Mouse (Mus musculus): ENCODE results near the gene Suclg1. TPM values are rescaled to one million over a fixed set of nuclear protein-coding genes. Genes with fewer than 3 reads are reported as not detected.

The Suclg1 gene
- 163 and 179 TPM in 2 replicates for polyA plus RNA-seq (2014; fragmentation: Nextera tagmentation; extraction: Ambion mirVana)

- peak; percentile 94 for DNase-seq (ENCODE audit: low spot score)
- Histone ChIP-seq H3K4me2 (ENCODE audit: low read length) (peak within 1 kb of the TSS; percentile 69), H3K4me3 (ENCODE audit: low read depth, low read length) (peak within 1 kb of the TSS; percentile 83), H3K27ac (ENCODE audit: low read depth, low read length) (peak within 1 kb of the TSS; percentile 72), H3K27me3 (replicated peaks; ENCODE audit: control insufficient read depth, insufficient read depth, low read length) (no peaks in the 10 kb centered on the region), H3K4me1 (ENCODE audit: control insufficient read depth, insufficient read depth, low read length) (peaks cover 10% of the 10 kb centered on the region), H3K9me3 (replicated peaks; ENCODE audit: control insufficient read depth, low read length) (no peaks in the 10 kb centered on the region), H3K9ac (ENCODE audit: low read length) (peak within 1 kb of the TSS; percentile 95), H3K36me3 (ENCODE audit: control insufficient read depth, insufficient read depth, low read length) (no peaks in the 10 kb centered on the region)
- WGBS = under 1% methylated on average over 56 of the region's 58 CpGs
- peak; percentile 96 for ATAC-seq
Measured at GRCm38 (mm10) chr6:73248237-73249048, at the start of gene Suclg1. Gene Suclg1 (plus strand): TSS chr6:73248382.

- H3K9me3 ChIP-seq (replicated peaks; ENCODE audit: control insufficient read depth, low read length) = no peaks in the 10 kb centered on the region
- ATAC-seq (no peak), DNase-seq (ENCODE audit: low spot score) (no peak)
- no peaks in the 10 kb centered on the region for H3K4me1 ChIP-seq (ENCODE audit: control insufficient read depth, insufficient read depth, low read length)
- no peaks in the 10 kb centered on the region for H3K27me3 ChIP-seq (replicated peaks; ENCODE audit: control insufficient read depth, insufficient read depth, low read length)
- no peak overlapping the region for H3K9ac ChIP-seq (ENCODE audit: low read length)
- WGBS = 77% methylated on average over 2 of the region's 2 CpGs
- H3K4me2 ChIP-seq (ENCODE audit: low read length) = no peak overlapping the region
- no peak overlapping the region for H3K27ac ChIP-seq (ENCODE audit: low read depth, low read length)
- H3K4me3 ChIP-seq (ENCODE audit: low read depth, low read length) = no peak overlapping the region
- H3K36me3 ChIP-seq (ENCODE audit: control insufficient read depth, insufficient read depth, low read length) = no peaks in the 10 kb centered on the region
Measured at GRCm38 (mm10) chr6:73203724-73204123, 44.5 kb upstream of the Suclg1 start.

- Histone ChIP-seq H3K9ac (ENCODE audit: low read length) (no peak overlapping the region), H3K4me1 (ENCODE audit: control insufficient read depth, insufficient read depth, low read length) (no peaks in the 10 kb centered on the region), H3K9me3 (replicated peaks; ENCODE audit: control insufficient read depth, low read length) (no peaks in the 10 kb centered on the region), H3K27ac (ENCODE audit: low read depth, low read length) (no peak overlapping the region), H3K36me3 (ENCODE audit: control insufficient read depth, insufficient read depth, low read length) (no peaks in the 10 kb centered on the region), H3K4me3 (ENCODE audit: low read depth, low read length) (no peak overlapping the region), H3K4me2 (ENCODE audit: low read length) (no peak overlapping the region), H3K27me3 (replicated peaks; ENCODE audit: control insufficient read depth, insufficient read depth, low read length) (no peaks in the 10 kb centered on the region)
- DNase-seq (ENCODE audit: low spot score) = no peak
- WGBS = 84% methylated on average over 4 of the region's 4 CpGs
- no peak for ATAC-seq
Measured at GRCm38 (mm10) chr6:73204937-73205336, 43.2 kb upstream of the Suclg1 start.

- Histone ChIP-seq H3K4me3 (ENCODE audit: low read depth, low read length) (no peak overlapping the region), H3K4me2 (ENCODE audit: low read length) (no peak overlapping the region), H3K27ac (ENCODE audit: low read depth, low read length) (no peak overlapping the region), H3K36me3 (ENCODE audit: control insufficient read depth, insufficient read depth, low read length) (no peaks in the 10 kb centered on the region), H3K9ac (ENCODE audit: low read length) (no peak overlapping the region), H3K9me3 (replicated peaks; ENCODE audit: control insufficient read depth, low read length) (no peaks in the 10 kb centered on the region), H3K27me3 (replicated peaks; ENCODE audit: control insufficient read depth, insufficient read depth, low read length) (no peaks in the 10 kb centered on the region), H3K4me1 (ENCODE audit: control insufficient read depth, insufficient read depth, low read length) (no peaks in the 10 kb centered on the region)
- no peak for ATAC-seq
- no peak for DNase-seq (ENCODE audit: low spot score)
- WGBS = 93% methylated on average over 6 of the region's 6 CpGs
Measured at GRCm38 (mm10) chr6:73209598-73209997, 38.6 kb upstream of the Suclg1 start.

- Histone ChIP-seq H3K4me1 (ENCODE audit: control insufficient read depth, insufficient read depth, low read length) (no peaks in the 10 kb centered on the region), H3K4me2 (ENCODE audit: low read length) (no peak overlapping the region), H3K4me3 (ENCODE audit: low read depth, low read length) (no peak overlapping the region), H3K9ac (ENCODE audit: low read length) (no peak overlapping the region), H3K27ac (ENCODE audit: low read depth, low read length) (no peak overlapping the region), H3K9me3 (replicated peaks; ENCODE audit: control insufficient read depth, low read length) (no peaks in the 10 kb centered on the region), H3K36me3 (ENCODE audit: control insufficient read depth, insufficient read depth, low read length) (no peaks in the 10 kb centered on the region), H3K27me3 (replicated peaks; ENCODE audit: control insufficient read depth, insufficient read depth, low read length) (no peaks in the 10 kb centered on the region)
- WGBS = 92% methylated on average over 4 of the region's 4 CpGs
- ATAC-seq (no peak), DNase-seq (ENCODE audit: low spot score) (no peak)
Measured at GRCm38 (mm10) chr6:73210445-73210972, 37.7 kb upstream of the Suclg1 start.

- DNase-seq (ENCODE audit: low spot score) (no peak), ATAC-seq (no peak)
- H3K4me2 ChIP-seq (ENCODE audit: low read length) = no peak overlapping the region
- no peaks in the 10 kb centered on the region for H3K4me1 ChIP-seq (ENCODE audit: control insufficient read depth, insufficient read depth, low read length)
- H3K36me3 ChIP-seq (ENCODE audit: control insufficient read depth, insufficient read depth, low read length) = no peaks in the 10 kb centered on the region
- no peak overlapping the region for H3K4me3 ChIP-seq (ENCODE audit: low read depth, low read length)
- no peak overlapping the region for H3K27ac ChIP-seq (ENCODE audit: low read depth, low read length)
- H3K9me3 ChIP-seq (replicated peaks; ENCODE audit: control insufficient read depth, low read length) = no peaks in the 10 kb centered on the region
- 90% methylated on average over 3 of the region's 3 CpGs for WGBS
- no peaks in the 10 kb centered on the region for H3K27me3 ChIP-seq (replicated peaks; ENCODE audit: control insufficient read depth, insufficient read depth, low read length)
- no peak overlapping the region for H3K9ac ChIP-seq (ENCODE audit: low read length)
Measured at GRCm38 (mm10) chr6:73211036-73211435, 37.1 kb upstream of the Suclg1 start.

GRCm38 (mm10) chr6:73211602-73212001, 36.6 kb upstream of the Suclg1 start:
- Histone ChIP-seq H3K9me3 (replicated peaks; ENCODE audit: control insufficient read depth, low read length) (no peaks in the 10 kb centered on the region), H3K9ac (ENCODE audit: low read length) (no peak overlapping the region), H3K4me3 (ENCODE audit: low read depth, low read length) (no peak overlapping the region), H3K27ac (ENCODE audit: low read depth, low read length) (no peak overlapping the region), H3K4me1 (ENCODE audit: control insufficient read depth, insufficient read depth, low read length) (no peaks in the 10 kb centered on the region), H3K4me2 (ENCODE audit: low read length) (no peak overlapping the region), H3K27me3 (replicated peaks; ENCODE audit: control insufficient read depth, insufficient read depth, low read length) (no peaks in the 10 kb centered on the region), H3K36me3 (ENCODE audit: control insufficient read depth, insufficient read depth, low read length) (no peaks in the 10 kb centered on the region)
- ATAC-seq (no peak), DNase-seq (ENCODE audit: low spot score) (no peak)

GRCm38 (mm10) chr6:73221189-73221957, 26.8 kb upstream of the Suclg1 start, which contains the start of gene Dnah6:
Gene Dnah6 (minus strand): TSS chr6:73221651.
- H3K27me3 ChIP-seq (replicated peaks; ENCODE audit: control insufficient read depth, insufficient read depth, low read length) = no peaks in the 10 kb centered on the region
- no peak within 1 kb of the TSS for H3K27ac ChIP-seq (ENCODE audit: low read depth, low read length)
- ATAC-seq (peak; percentile 99), DNase-seq (ENCODE audit: low spot score) (peak; percentile 98)
- peak within 1 kb of the TSS; percentile 55 for H3K9ac ChIP-seq (ENCODE audit: low read length)
- H3K9me3 ChIP-seq (replicated peaks; ENCODE audit: control insufficient read depth, low read length) = no peaks in the 10 kb centered on the region
- H3K4me2 ChIP-seq (ENCODE audit: low read length) = peak within 1 kb of the TSS; percentile 64
- peak within 1 kb of the TSS; percentile 32 for H3K4me3 ChIP-seq (ENCODE audit: low read depth, low read length)
- peaks cover 2% of the 10 kb centered on the region; the same call in 1 of the 2 replicates for H3K4me1 ChIP-seq (ENCODE audit: control insufficient read depth, insufficient read depth, low read length)
- no peaks in the 10 kb centered on the region for H3K36me3 ChIP-seq (ENCODE audit: control insufficient read depth, insufficient read depth, low read length)
- WGBS = 30% methylated on average over 25 of the region's 25 CpGs
